Mouse (Mus musculus): Measurements from ENCODE around the gene Gclm. TPM values are rescaled to one million over a fixed set of nuclear protein-coding genes. Genes with fewer than 3 reads are reported as not detected.
A peak's percentile ranks its signal among the peaks of the same experiment; 100 is the strongest.

Gene Gclm
- polyA plus RNA-seq, 1 experiment from 2014 or later: 45.0 TPM

DNA sequence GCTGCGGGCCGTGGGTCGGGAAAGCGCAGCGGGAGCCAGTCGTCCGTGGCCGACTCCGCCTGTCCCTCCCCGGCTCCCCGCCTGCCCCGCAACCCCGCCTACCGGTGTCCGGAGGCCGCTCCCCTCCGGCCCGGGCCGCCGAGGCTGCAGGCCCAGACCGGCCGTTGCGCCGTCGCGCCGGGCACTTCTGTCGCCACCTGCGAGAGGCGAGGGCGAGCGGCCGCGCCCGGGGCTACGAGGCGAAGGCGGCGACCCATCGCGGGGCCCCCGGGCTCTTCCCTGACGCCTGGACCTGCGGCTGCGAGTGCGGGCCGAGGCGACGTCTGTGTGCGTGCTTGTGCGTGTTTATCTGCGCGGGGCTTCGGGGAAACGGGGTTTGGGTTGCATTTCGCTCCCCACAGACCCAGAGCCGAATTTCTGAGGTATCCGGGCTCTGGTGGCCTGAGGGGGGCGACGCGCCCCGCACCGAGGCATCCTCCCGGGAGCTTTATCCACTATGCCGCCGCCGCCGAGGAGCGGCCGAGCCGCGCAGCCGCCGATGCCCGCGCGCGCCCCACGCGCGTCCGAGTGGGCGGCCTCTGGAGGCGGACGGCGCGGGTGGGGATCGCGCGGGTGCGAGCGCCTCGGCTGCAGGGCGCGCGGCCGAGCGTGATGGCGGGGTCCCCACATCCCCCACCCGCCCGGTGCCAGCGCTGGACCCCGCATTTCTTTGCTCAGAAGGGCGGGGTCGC lies 48.0 kb downstream of the Gclm start:
- peak overlapping the region; percentile 81 for H3K4me3 ChIP-seq (ENCODE audit: low read depth, low read length)
- WGBS: under 1% methylated on average over 99 of the region's 105 CpGs
- ATAC-seq (ENCODE audit: insufficient number of reproducible peaks, low FRiP score, low TSS enrichment, low read depth) (peak; percentile 75), DNase-seq (ENCODE audit: low spot score) (no peak)
- peak overlapping the region; percentile 98 for H3K27ac ChIP-seq (replicated peaks; ENCODE audit: low read depth, low read length)
- no peaks in the 10 kb centered on the region for H3K36me3 ChIP-seq (ENCODE audit: control insufficient read depth, insufficient read depth, low read length)
- no peaks in the 10 kb centered on the region for H3K9me3 ChIP-seq (ENCODE audit: control insufficient read depth, low read length)
- peak overlapping the region; percentile 91 for H3K9ac ChIP-seq (ENCODE audit: low read length)
- H3K4me1 ChIP-seq (ENCODE audit: control insufficient read depth, insufficient read depth, low read length): peaks cover 14% of the 10 kb centered on the region
- peak overlapping the region; percentile 67 for H3K4me2 ChIP-seq (ENCODE audit: low read depth, severe bottlenecking)
- no peaks in the 10 kb centered on the region for H3K27me3 ChIP-seq (ENCODE audit: control insufficient read depth, insufficient read depth, low read length)

DNA sequence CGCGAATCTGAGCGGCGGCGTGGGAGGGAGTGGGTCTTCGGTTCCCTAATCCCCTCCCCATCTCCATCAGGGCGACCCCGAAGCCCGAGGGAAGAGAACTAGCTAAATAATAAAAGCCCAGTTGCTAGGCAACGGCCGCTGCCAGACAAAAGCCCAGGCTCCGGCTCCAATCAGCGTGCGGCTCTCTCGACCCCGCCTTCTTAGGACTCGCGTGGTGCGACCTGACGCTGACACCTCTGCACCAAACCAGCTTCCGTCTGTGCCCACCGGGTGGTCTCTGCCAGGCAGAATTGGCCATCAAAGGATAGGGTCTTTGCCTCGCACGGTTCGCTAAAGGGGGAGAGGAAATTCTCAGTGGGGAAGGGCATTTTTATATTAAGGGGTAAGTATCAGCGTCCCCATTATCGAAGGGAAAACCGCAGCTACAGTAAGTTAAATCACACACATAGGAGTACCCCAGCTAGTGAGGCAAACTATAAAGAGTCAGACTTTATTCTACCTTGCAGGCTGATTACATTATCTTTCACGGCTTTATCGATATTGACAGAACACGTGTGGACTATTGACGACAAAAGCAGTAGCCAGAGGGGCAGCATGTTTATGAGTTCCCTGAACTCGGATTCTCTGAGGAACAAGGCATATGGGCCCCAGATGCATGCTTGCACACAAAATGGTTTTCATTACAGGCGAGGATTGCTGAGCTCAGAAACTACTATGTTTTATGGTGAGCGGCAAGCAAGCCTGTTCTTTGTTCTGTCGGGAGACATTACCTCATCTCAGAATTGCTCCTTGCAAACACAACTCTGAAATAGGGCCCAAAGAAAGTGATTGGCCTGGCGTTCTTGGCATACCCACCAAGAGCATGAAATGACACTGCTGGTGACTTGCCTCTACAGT lies 48.8 kb downstream of the Gclm start, which contains the start of gene Bcar3:
TSS of gene Bcar3 (plus strand) at position 183 of the 897 bp plus-strand sequence.
- peak within 1 kb of the TSS; percentile 98 for H3K27ac ChIP-seq (replicated peaks; ENCODE audit: low read depth, low read length)

DNA sequence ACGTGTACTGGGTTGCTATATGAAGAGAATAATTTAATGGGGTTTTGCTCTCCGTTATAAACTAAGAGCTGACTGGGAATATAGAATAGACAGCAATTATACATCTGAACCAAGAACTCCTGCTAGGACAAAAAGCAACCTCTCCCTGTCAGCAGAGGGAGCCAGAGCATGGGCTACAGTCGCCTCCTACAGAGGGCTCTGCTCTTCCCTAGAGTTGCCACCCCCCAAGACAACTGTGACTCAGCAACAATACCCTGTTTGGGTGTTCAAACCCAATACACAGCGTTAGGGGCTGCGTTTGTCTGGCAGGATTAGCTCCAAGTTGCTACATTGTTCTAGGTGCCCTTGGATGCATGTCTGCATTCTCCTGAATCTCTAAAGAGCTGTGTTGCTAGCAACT lies 50.2 kb downstream of the Gclm start:
- Histone ChIP-seq H3K9ac (ENCODE audit: low read length) (no peak overlapping the region), H3K27me3 (ENCODE audit: control insufficient read depth, insufficient read depth, low read length) (no peaks in the 10 kb centered on the region), H3K4me1 (ENCODE audit: control insufficient read depth, insufficient read depth, low read length) (peaks cover 14% of the 10 kb centered on the region), H3K27ac (replicated peaks; ENCODE audit: low read depth, low read length) (peak overlapping the region; percentile 98; the same call in 1 of the 2 replicates), H3K9me3 (ENCODE audit: control insufficient read depth, low read length) (no peaks in the 10 kb centered on the region), H3K4me3 (ENCODE audit: low read depth, low read length) (no peak overlapping the region), H3K4me2 (ENCODE audit: low read depth, severe bottlenecking) (no peak overlapping the region), H3K36me3 (ENCODE audit: control insufficient read depth, insufficient read depth, low read length) (no peaks in the 10 kb centered on the region)
- WGBS: 18% methylated on average over 5 of the region's 5 CpGs
- DNase-seq (ENCODE audit: low spot score) (peak; percentile 75), ATAC-seq (ENCODE audit: insufficient number of reproducible peaks, low FRiP score, low TSS enrichment, low read depth) (no peak)

More for the DNA sequence above, 48.8 kb downstream of the Gclm start, which contains the start of gene Bcar3:
- WGBS: under 1% methylated on average over 37 of the region's 37 CpGs
- Histone ChIP-seq H3K9ac (ENCODE audit: low read length) (peak within 1 kb of the TSS; percentile 91), H3K4me1 (ENCODE audit: control insufficient read depth, insufficient read depth, low read length) (peaks cover 14% of the 10 kb centered on the region), H3K27me3 (ENCODE audit: control insufficient read depth, insufficient read depth, low read length) (no peaks in the 10 kb centered on the region), H3K36me3 (ENCODE audit: control insufficient read depth, insufficient read depth, low read length) (no peaks in the 10 kb centered on the region), H3K9me3 (ENCODE audit: control insufficient read depth, low read length) (no peaks in the 10 kb centered on the region), H3K4me3 (ENCODE audit: low read depth, low read length) (peak within 1 kb of the TSS; percentile 81), H3K4me2 (ENCODE audit: low read depth, severe bottlenecking) (peak within 1 kb of the TSS; percentile 67)
- ATAC-seq (ENCODE audit: insufficient number of reproducible peaks, low FRiP score, low TSS enrichment, low read depth) (peak; percentile 82), DNase-seq (ENCODE audit: low spot score) (peak; percentile 96)

DNA sequence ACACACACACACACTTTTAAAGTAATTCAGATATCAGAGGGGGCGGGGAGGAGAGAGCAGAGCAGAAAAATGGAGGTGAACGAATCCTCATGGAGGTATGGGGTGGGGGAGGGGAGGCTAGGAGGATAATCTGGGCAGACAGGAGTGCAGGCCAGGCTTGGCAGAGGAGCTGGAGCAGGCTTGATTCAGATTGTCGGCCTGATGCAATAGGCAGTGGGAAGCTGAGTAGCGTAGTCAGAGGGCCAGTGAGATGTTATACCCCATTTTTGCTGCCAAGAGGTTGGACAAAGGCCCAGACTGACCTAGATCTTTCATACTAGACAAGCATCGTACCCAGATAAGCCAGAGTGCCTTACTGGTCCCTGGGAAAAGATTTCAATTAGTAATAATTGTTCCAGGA lies 51.6 kb downstream of the Gclm start:
- Histone ChIP-seq H3K9ac (ENCODE audit: low read length) (no peak overlapping the region), H3K4me2 (ENCODE audit: low read depth, severe bottlenecking) (no peak overlapping the region), H3K36me3 (ENCODE audit: control insufficient read depth, insufficient read depth, low read length) (no peaks in the 10 kb centered on the region), H3K4me3 (ENCODE audit: low read depth, low read length) (no peak overlapping the region), H3K4me1 (ENCODE audit: control insufficient read depth, insufficient read depth, low read length) (peaks cover 14% of the 10 kb centered on the region), H3K27me3 (ENCODE audit: control insufficient read depth, insufficient read depth, low read length) (no peaks in the 10 kb centered on the region), H3K27ac (replicated peaks; ENCODE audit: low read depth, low read length) (no peak overlapping the region), H3K9me3 (ENCODE audit: control insufficient read depth, low read length) (no peaks in the 10 kb centered on the region)
- WGBS: 71% methylated on average over 5 of the region's 5 CpGs
- ATAC-seq (ENCODE audit: insufficient number of reproducible peaks, low FRiP score, low TSS enrichment, low read depth) (no peak), DNase-seq (ENCODE audit: low spot score) (no peak)

DNA sequence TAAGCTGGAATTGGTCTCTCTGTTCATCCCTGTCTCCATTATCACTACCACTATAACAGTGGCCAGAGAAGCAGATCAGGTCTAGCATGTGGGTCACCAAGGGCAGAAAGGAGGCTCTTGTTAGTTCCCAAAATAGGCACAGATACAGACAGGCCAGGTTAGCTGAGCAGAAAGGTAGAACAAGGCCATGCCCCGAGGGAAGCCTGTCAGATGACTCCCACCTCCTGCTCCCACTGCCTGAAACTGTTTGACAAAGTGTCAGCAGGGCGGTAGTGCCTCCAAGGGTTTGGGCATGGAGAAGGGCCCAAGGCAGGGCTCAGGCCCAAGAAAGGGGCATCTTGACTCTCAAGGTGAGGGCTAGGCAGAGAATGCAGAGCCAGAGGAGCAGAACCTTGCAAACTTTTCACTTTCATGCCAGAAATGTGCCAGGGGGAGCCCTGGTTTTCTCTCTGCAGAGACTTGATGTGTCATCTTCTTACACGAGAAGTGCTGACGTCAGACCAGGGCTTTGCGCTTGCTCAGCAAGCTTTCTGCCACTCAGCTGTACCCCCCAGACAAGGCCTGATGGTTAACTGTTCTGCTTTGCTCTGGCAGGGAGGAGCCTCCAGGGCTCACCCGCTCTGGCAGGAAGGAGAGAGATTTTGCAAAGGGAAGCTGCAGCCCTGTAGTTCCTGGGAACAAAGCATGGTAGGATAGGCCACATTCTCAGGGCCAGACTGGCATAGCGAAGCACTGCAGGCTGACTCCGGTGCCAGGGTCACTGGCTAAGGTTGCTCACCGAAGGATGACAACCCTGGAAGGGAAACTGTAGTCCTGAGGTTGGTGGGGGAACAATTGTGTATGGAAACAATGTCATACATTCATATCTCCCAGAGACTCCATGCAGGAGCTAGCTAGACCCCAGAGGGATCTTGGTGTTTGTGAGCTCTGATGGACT lies 55.9 kb downstream of the Gclm start:
- Histone ChIP-seq H3K36me3 (ENCODE audit: control insufficient read depth, insufficient read depth, low read length) (no peaks in the 10 kb centered on the region), H3K4me2 (ENCODE audit: low read depth, severe bottlenecking) (no peak overlapping the region), H3K9ac (ENCODE audit: low read length) (peak overlapping the region; percentile 23; the same call in 1 of the 2 replicates), H3K9me3 (ENCODE audit: control insufficient read depth, low read length) (no peaks in the 10 kb centered on the region), H3K27me3 (ENCODE audit: control insufficient read depth, insufficient read depth, low read length) (no peaks in the 10 kb centered on the region), H3K4me3 (ENCODE audit: low read depth, low read length) (no peak overlapping the region), H3K4me1 (ENCODE audit: control insufficient read depth, insufficient read depth, low read length) (no peaks in the 10 kb centered on the region; the same call in 1 of the 2 replicates), H3K27ac (replicated peaks; ENCODE audit: low read depth, low read length) (no peak overlapping the region)
- 75% methylated on average over 9 of the region's 9 CpGs for WGBS
- no peak for ATAC-seq (ENCODE audit: insufficient number of reproducible peaks, low FRiP score, low TSS enrichment, low read depth)
- DNase-seq (ENCODE audit: low spot score): no peak

DNA sequence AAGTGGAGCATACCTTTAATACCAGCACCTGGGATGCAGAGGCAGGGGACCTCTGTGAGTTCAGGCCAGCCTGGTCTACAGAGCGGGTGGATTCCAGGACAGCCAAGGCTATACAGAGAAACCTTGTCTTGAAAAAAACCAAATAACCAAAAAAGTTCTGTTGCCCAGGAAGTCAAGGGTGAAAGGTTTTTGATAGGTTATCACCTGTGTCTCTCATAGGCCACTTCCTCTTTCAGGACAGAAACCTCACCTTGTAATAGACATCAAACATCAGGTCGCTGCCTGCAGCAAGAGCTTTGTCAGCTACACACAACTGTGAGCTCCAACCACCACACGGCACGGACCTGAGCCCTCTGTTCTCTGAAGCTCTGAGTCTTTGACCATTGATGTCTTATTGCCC lies 59.2 kb downstream of the Gclm start:
- Histone ChIP-seq H3K9me3 (ENCODE audit: control insufficient read depth, low read length) (no peaks in the 10 kb centered on the region), H3K9ac (ENCODE audit: low read length) (no peak overlapping the region), H3K36me3 (ENCODE audit: control insufficient read depth, insufficient read depth, low read length) (no peaks in the 10 kb centered on the region), H3K27me3 (ENCODE audit: control insufficient read depth, insufficient read depth, low read length) (no peaks in the 10 kb centered on the region), H3K27ac (replicated peaks; ENCODE audit: low read depth, low read length) (no peak overlapping the region), H3K4me3 (ENCODE audit: low read depth, low read length) (no peak overlapping the region), H3K4me1 (ENCODE audit: control insufficient read depth, insufficient read depth, low read length) (no peaks in the 10 kb centered on the region; the same call in 1 of the 2 replicates), H3K4me2 (ENCODE audit: low read depth, severe bottlenecking) (no peak overlapping the region)
- DNase-seq (ENCODE audit: low spot score): no peak
- no peak for ATAC-seq (ENCODE audit: insufficient number of reproducible peaks, low FRiP score, low TSS enrichment, low read depth)
- 87% methylated on average over 4 of the region's 4 CpGs for WGBS

DNA sequence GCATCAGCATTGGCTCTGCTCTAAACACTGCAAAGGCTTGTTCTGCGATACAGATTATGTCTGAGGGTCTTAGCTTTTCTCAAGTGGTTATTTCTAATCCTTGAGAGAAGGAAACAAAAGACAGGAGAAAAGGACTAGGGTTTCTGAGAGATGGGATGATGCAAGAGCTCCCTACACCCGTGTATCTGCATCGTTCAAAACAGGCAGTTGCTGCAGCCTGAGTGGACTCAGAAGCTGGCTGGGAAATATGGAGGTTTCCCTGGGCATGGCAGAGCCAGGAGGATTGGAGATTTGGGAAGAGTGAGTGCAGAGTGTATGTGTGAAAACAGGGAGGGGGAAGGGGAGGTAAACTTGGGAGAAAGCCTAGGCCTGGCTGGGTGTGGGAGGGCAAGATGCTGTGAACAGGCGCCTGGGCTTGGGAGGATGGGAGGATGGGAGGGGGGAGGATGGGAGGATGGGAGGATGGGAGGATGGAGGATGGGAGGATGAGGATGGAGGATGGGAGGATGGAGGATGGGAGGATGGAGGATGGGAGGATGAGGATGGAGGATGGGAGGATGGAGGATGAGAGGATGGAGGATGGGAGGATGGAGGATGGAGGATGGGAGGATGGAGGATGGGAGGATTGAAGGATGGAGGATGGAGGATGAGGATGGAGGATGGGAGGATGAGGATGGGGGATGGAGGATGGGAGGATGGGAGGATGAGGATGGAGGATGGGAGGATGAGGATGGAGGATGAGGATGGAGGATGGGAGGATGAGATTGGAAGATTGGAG lies 62.7 kb downstream of the Gclm start:
- 66% methylated on average over 4 of the region's 4 CpGs for WGBS
- H3K27me3 ChIP-seq (ENCODE audit: control insufficient read depth, insufficient read depth, low read length): no peaks in the 10 kb centered on the region

More for the DNA sequence above, 62.7 kb downstream of the Gclm start:
- H3K36me3 ChIP-seq (ENCODE audit: control insufficient read depth, insufficient read depth, low read length): no peaks in the 10 kb centered on the region
- ATAC-seq (ENCODE audit: insufficient number of reproducible peaks, low FRiP score, low TSS enrichment, low read depth) (no peak), DNase-seq (ENCODE audit: low spot score) (no peak)
- no peak overlapping the region for H3K9ac ChIP-seq (ENCODE audit: low read length)
- no peak overlapping the region for H3K4me3 ChIP-seq (ENCODE audit: low read depth, low read length)
- no peak overlapping the region for H3K27ac ChIP-seq (replicated peaks; ENCODE audit: low read depth, low read length)
- no peaks in the 10 kb centered on the region for H3K9me3 ChIP-seq (ENCODE audit: control insufficient read depth, low read length)
- H3K4me2 ChIP-seq (ENCODE audit: low read depth, severe bottlenecking): no peak overlapping the region
- no peaks in the 10 kb centered on the region; the same call in 1 of the 2 replicates for H3K4me1 ChIP-seq (ENCODE audit: control insufficient read depth, insufficient read depth, low read length)

Measured in limb, embryonic 11.5 days (tissue).